Mouse (Mus musculus): Measurements from ENCODE around the gene Kcnk5. TPM values are rescaled to one million over a fixed set of nuclear protein-coding genes. Genes with fewer than 3 reads are reported as not detected.

The Kcnk5 gene
- 1.4 and 1.7 TPM in 2 replicates for polyA plus RNA-seq (2015; fragmentation: Nextera tagmentation; extraction: Ambion mirVana)

DNA sequence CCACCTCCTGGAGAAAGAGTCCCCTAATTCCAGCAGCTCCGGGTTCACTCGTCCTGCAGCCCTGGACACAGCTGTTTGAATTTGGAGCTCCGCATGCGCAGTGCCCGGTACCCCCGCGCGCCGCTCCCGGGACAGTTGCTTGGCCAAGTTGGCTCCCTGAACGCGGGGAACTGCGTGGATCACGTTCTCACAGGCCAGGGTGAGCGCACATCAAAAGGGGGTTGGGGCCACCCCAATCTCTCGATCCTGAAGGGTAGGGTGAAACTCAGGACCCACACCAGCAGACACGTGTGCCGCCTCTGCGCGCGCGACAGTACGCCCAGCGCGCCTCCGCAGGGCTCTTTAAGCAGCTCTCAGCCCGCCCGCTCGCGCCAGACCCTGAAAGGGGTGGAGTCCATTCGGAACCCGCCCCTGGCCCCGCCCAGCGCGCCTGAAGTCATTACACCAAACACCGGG is at the start of gene Kcnk5:
Gene Kcnk5 (minus strand): TSS at position 344 of the 456 bp plus-strand sequence.
- Histone ChIP-seq H3K4me2 (ENCODE audit: low read length) (peak within 1 kb of the TSS; percentile 84), H3K27ac (ENCODE audit: low read depth, low read length) (no peak within 1 kb of the TSS), H3K27me3 (replicated peaks; ENCODE audit: control insufficient read depth, insufficient read depth, low read length) (peaks cover 2% of the 10 kb centered on the region; the same call in 1 of the 2 replicates), H3K9me3 (ENCODE audit: control insufficient read depth, low read length) (no peaks in the 10 kb centered on the region), H3K4me3 (ENCODE audit: low read length) (peak within 1 kb of the TSS; percentile 70), H3K9ac (ENCODE audit: low read depth, low read length) (peak within 1 kb of the TSS; percentile 67), H3K4me1 (ENCODE audit: control insufficient read depth, insufficient read depth, low read depth, low read length) (peaks cover 11% of the 10 kb centered on the region), H3K36me3 (ENCODE audit: control insufficient read depth, insufficient read depth, low read length) (no peaks in the 10 kb centered on the region)
- WGBS: 0% methylated on average over 33 of the region's 36 CpGs
- peak; percentile 97 for ATAC-seq

DNA sequence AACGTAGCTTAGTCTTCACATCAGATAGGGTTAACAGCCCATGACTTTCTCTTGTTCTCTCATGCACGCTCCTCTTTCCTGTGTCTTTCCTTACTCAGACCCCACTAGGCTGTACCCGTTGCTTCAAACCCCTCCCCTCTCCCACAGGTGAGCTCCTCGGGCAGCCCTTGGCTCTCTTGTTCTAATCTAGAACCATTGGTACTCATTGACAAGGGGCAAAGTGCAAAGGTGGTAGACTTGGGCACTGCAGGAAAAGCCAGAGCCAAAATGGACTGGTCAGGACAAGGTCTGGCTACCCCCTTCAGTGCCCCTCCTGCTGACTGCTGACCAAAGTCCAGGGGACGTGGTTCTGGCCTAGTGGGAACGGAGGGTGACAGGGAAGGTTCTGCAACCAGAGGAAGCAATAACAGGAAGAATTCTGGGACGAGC is 48.5 kb upstream of the Kcnk5 start:
- Histone ChIP-seq H3K36me3 (ENCODE audit: control insufficient read depth, insufficient read depth, low read length) (no peaks in the 10 kb centered on the region), H3K27me3 (replicated peaks; ENCODE audit: control insufficient read depth, insufficient read depth, low read length) (no peaks in the 10 kb centered on the region), H3K4me2 (ENCODE audit: low read length) (no peak overlapping the region), H3K27ac (ENCODE audit: low read depth, low read length) (no peak overlapping the region), H3K4me3 (ENCODE audit: low read length) (no peak overlapping the region), H3K9me3 (ENCODE audit: control insufficient read depth, low read length) (no peaks in the 10 kb centered on the region; the same call in 1 of the 2 replicates), H3K4me1 (ENCODE audit: control insufficient read depth, insufficient read depth, low read depth, low read length) (peaks cover 4% of the 10 kb centered on the region), H3K9ac (ENCODE audit: low read depth, low read length) (no peak overlapping the region)
- WGBS: 86% methylated on average over 7 of the region's 7 CpGs
- ATAC-seq: no peak

DNA sequence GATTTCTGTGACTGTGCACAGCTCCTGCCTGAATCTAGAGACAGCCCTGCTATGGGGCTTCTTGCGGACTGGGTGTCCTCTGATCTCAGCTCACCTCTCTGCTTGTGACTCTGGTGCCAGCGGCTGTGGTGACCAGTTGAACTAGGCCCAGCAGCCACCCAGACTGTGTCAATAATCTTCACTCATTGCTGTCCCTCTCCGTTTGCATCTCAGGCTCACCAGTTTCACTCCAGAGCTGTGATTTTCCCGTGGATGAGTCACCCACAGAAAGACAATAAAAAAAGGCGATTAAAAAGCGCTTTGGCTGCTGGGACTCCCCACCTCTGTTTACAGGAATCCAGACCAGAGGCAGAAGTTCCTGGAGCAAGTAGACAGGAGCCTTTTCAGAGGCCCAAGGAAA is 47.8 kb upstream of the Kcnk5 start:
- WGBS: 79% methylated on average over 6 of the region's 6 CpGs
- no peak for ATAC-seq
- H3K27ac ChIP-seq (ENCODE audit: low read depth, low read length): no peak overlapping the region

GRCm38 (mm10) chr14:20228336-20228735 is 46.7 kb upstream of the Kcnk5 start:
- H3K4me3 ChIP-seq (ENCODE audit: low read length): no peak overlapping the region
- no peak overlapping the region for H3K9ac ChIP-seq (ENCODE audit: low read depth, low read length)
- 71% methylated on average over 4 of the region's 4 CpGs for WGBS
- H3K9me3 ChIP-seq (ENCODE audit: control insufficient read depth, low read length): no peaks in the 10 kb centered on the region
- no peak overlapping the region for H3K27ac ChIP-seq (ENCODE audit: low read depth, low read length)
- ATAC-seq: no peak
- H3K27me3 ChIP-seq (replicated peaks; ENCODE audit: control insufficient read depth, insufficient read depth, low read length): no peaks in the 10 kb centered on the region
- H3K4me2 ChIP-seq (ENCODE audit: low read length): no peak overlapping the region
- H3K4me1 ChIP-seq (ENCODE audit: control insufficient read depth, insufficient read depth, low read depth, low read length): peaks cover 11% of the 10 kb centered on the region
- H3K36me3 ChIP-seq (ENCODE audit: control insufficient read depth, insufficient read depth, low read length): no peaks in the 10 kb centered on the region

More for the DNA sequence above, 47.8 kb upstream of the Kcnk5 start:
- no peak overlapping the region for H3K4me3 ChIP-seq (ENCODE audit: low read length)
- no peaks in the 10 kb centered on the region for H3K36me3 ChIP-seq (ENCODE audit: control insufficient read depth, insufficient read depth, low read length)
- H3K27me3 ChIP-seq (replicated peaks; ENCODE audit: control insufficient read depth, insufficient read depth, low read length): no peaks in the 10 kb centered on the region
- H3K4me2 ChIP-seq (ENCODE audit: low read length): no peak overlapping the region
- no peaks in the 10 kb centered on the region; the same call in 1 of the 2 replicates for H3K9me3 ChIP-seq (ENCODE audit: control insufficient read depth, low read length)
- no peak overlapping the region for H3K9ac ChIP-seq (ENCODE audit: low read depth, low read length)
- peaks cover 8% of the 10 kb centered on the region for H3K4me1 ChIP-seq (ENCODE audit: control insufficient read depth, insufficient read depth, low read depth, low read length)

- Histone ChIP-seq H3K9me3 (ENCODE audit: control insufficient read depth, low read length) (no peaks in the 10 kb centered on the region), H3K9ac (ENCODE audit: low read depth, low read length) (no peak overlapping the region), H3K4me1 (ENCODE audit: control insufficient read depth, insufficient read depth, low read depth, low read length) (peaks cover 11% of the 10 kb centered on the region), H3K27ac (ENCODE audit: low read depth, low read length) (no peak overlapping the region), H3K4me2 (ENCODE audit: low read length) (no peak overlapping the region), H3K4me3 (ENCODE audit: low read length) (no peak overlapping the region), H3K27me3 (replicated peaks; ENCODE audit: control insufficient read depth, insufficient read depth, low read length) (no peaks in the 10 kb centered on the region), H3K36me3 (ENCODE audit: control insufficient read depth, insufficient read depth, low read length) (no peaks in the 10 kb centered on the region)
- WGBS: 57% methylated on average over 2 of the region's 2 CpGs
- no peak for ATAC-seq
Measured at GRCm38 (mm10) chr14:20226982-20227381, 45.4 kb upstream of the Kcnk5 start.

DNA sequence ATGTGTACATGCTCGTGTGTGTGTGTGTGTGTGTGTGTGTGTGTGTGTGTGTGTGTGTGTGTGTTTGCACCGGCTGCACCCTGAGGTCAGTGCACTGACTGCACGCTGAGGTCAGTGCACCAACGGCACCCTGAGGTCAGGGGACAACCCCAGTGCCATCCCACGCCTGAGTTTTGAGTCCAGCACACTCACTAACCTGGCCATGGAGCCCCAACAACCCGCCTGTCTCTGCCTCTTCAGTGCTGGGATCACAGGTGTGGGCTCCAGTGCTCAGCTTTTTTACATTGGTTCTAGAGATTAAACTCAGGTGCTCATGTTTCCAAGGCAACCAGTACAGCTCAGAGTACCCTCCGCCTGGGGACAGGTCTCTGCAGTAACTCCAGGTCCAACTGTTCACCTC is 44.9 kb upstream of the Kcnk5 start:
- Histone ChIP-seq H3K9ac (ENCODE audit: low read depth, low read length) (no peak overlapping the region), H3K36me3 (ENCODE audit: control insufficient read depth, insufficient read depth, low read length) (no peaks in the 10 kb centered on the region), H3K9me3 (ENCODE audit: control insufficient read depth, low read length) (no peaks in the 10 kb centered on the region), H3K4me2 (ENCODE audit: low read length) (no peak overlapping the region), H3K4me1 (ENCODE audit: control insufficient read depth, insufficient read depth, low read depth, low read length) (peaks cover 11% of the 10 kb centered on the region), H3K27ac (ENCODE audit: low read depth, low read length) (no peak overlapping the region), H3K27me3 (replicated peaks; ENCODE audit: control insufficient read depth, insufficient read depth, low read length) (no peaks in the 10 kb centered on the region), H3K4me3 (ENCODE audit: low read length) (no peak overlapping the region)
- WGBS: 33% methylated on average over 7 of the region's 7 CpGs
- ATAC-seq: peak; percentile 46; the same call in 1 of the 2 replicates

- H3K4me2 ChIP-seq (ENCODE audit: low read length): no peak overlapping the region
- H3K9me3 ChIP-seq (ENCODE audit: control insufficient read depth, low read length): no peaks in the 10 kb centered on the region
- no peak overlapping the region for H3K27ac ChIP-seq (ENCODE audit: low read depth, low read length)
- no peaks in the 10 kb centered on the region for H3K36me3 ChIP-seq (ENCODE audit: control insufficient read depth, insufficient read depth, low read length)
- 10% methylated on average over 4 of the region's 4 CpGs for WGBS
- ATAC-seq: 0 out of 2 replicates have a peak, but pooled peaks have one; percentile 45
- no peaks in the 10 kb centered on the region for H3K27me3 ChIP-seq (replicated peaks; ENCODE audit: control insufficient read depth, insufficient read depth, low read length)
- peaks cover 11% of the 10 kb centered on the region for H3K4me1 ChIP-seq (ENCODE audit: control insufficient read depth, insufficient read depth, low read depth, low read length)
- H3K9ac ChIP-seq (ENCODE audit: low read depth, low read length): no peak overlapping the region
- no peak overlapping the region for H3K4me3 ChIP-seq (ENCODE audit: low read length)
Measured at GRCm38 (mm10) chr14:20225525-20225924, 43.9 kb upstream of the Kcnk5 start.

DNA sequence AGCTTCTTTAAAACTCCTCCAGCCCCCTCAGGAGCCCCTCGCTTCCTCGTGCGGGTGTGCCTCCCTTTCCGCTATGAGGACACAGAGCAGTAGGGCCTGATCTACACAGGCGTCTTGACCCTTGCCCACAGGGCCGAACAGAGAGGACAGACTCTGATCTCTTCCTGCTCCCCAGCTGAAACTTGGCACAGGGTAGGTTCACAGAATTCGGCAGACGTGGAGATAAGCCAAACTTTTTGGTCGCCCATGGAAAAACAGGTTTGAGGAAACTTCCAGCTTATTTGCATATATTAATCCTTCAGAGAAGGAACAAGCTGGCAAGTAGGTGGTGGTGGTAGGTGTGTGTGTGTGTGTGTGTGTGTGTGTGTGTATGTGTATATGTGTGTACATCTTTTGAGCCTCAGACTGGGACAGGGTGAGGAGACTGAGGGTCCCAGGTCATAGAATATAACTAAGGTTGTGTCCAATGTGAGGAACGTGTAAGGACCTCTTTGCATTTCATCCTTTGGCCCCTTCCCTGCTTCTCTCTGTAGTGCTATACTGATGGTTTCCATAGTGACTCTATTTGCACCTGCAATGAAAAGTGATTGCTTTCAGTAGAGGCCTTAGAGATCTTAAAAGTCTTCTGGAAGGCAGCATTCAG is 43.1 kb upstream of the Kcnk5 start:
- WGBS: 35% methylated on average over 10 of the region's 10 CpGs
- Histone ChIP-seq H3K4me1 (ENCODE audit: control insufficient read depth, insufficient read depth, low read depth, low read length) (peaks cover 11% of the 10 kb centered on the region), H3K4me2 (ENCODE audit: low read length) (no peak overlapping the region), H3K36me3 (ENCODE audit: control insufficient read depth, insufficient read depth, low read length) (no peaks in the 10 kb centered on the region), H3K27ac (ENCODE audit: low read depth, low read length) (no peak overlapping the region), H3K27me3 (replicated peaks; ENCODE audit: control insufficient read depth, insufficient read depth, low read length) (no peaks in the 10 kb centered on the region), H3K9me3 (ENCODE audit: control insufficient read depth, low read length) (no peaks in the 10 kb centered on the region), H3K4me3 (ENCODE audit: low read length) (no peak overlapping the region), H3K9ac (ENCODE audit: low read depth, low read length) (no peak overlapping the region)
- ATAC-seq: 0 out of 2 replicates have a peak, but pooled peaks have one; percentile 49

- WGBS: 30% methylated on average over 4 of the region's 4 CpGs
- no peak for ATAC-seq
- no peaks in the 10 kb centered on the region for H3K36me3 ChIP-seq (ENCODE audit: control insufficient read depth, insufficient read depth, low read length)
Measured at GRCm38 (mm10) chr14:20224163-20224562, 42.6 kb upstream of the Kcnk5 start.

More at GRCm38 (mm10) chr14:20224163-20224562, 42.6 kb upstream of the Kcnk5 start:
- Histone ChIP-seq H3K27ac (ENCODE audit: low read depth, low read length) (no peak overlapping the region), H3K4me2 (ENCODE audit: low read length) (no peak overlapping the region), H3K4me3 (ENCODE audit: low read length) (no peak overlapping the region), H3K4me1 (ENCODE audit: control insufficient read depth, insufficient read depth, low read depth, low read length) (peaks cover 11% of the 10 kb centered on the region), H3K9ac (ENCODE audit: low read depth, low read length) (no peak overlapping the region), H3K27me3 (replicated peaks; ENCODE audit: control insufficient read depth, insufficient read depth, low read length) (no peaks in the 10 kb centered on the region), H3K9me3 (ENCODE audit: control insufficient read depth, low read length) (no peaks in the 10 kb centered on the region)
